Mouse (Mus musculus) liver, embryonic 11.5 days (tissue): ENCODE results near the gene Nrarp. TPM values are rescaled to one million over a fixed set of nuclear protein-coding genes. Genes with fewer than 3 reads are reported as not detected.

Experiments
- ATAC-seq: fragments of 200-750 bp; cut with Nextera tagmentation; replicated peaks from 2 replicates; pipeline ENCODE4 v1.8.0; 2017; ENCODE audit warnings: moderate number of reproducible peaks, mild to moderate bottlenecking, moderate TSS enrichment, moderate library complexity; ENCODE audit not compliant: low FRiP score
- DNase-seq: peaks from one replicate; pipeline ENCODE4 v3.0.0-alpha.2; 2017; ENCODE audit warnings: low spot score
- H3K27ac ChIP-seq: fragments of 300-500 bp; sonication (generic); 2 replicates; pipeline ENCODE4 v1.5.1; 2014; ENCODE audit warnings: mild to moderate bottlenecking, low read depth, low read length, control low read depth
- H3K27me3 ChIP-seq: fragments of 300-500 bp; sonication (generic); replicated peaks from 2 replicates; pipeline ENCODE4 v1.6.1; 2014; ENCODE audit warnings: low read length, mixed read lengths; ENCODE audit not compliant: control insufficient read depth, insufficient read depth
- H3K36me3 ChIP-seq: fragments of 300-500 bp; sonication (generic); 2 replicates; pipeline ENCODE4 v1.6.1; 2014; ENCODE audit warnings: mild to moderate bottlenecking, low read length, moderate library complexity, mixed read lengths; ENCODE audit not compliant: control insufficient read depth, insufficient read depth
- H3K4me1 ChIP-seq: fragments of 300-500 bp; sonication (generic); replicated peaks from 2 replicates; pipeline ENCODE4 v1.6.1; 2014; ENCODE audit warnings: low read length, mixed read lengths; ENCODE audit not compliant: control insufficient read depth, insufficient read depth
- H3K4me2 ChIP-seq: fragments of 300-500 bp; sonication (generic); 2 replicates; pipeline ENCODE4 v1.6.1; 2014; ENCODE audit warnings: mild to moderate bottlenecking, control low read depth, moderate library complexity
- H3K4me3 ChIP-seq: fragments of 300-500 bp; sonication (generic); 2 replicates; pipeline ENCODE4 v1.5.1; 2014; ENCODE audit warnings: low read depth, low read length, control low read depth
- H3K9ac ChIP-seq: fragments of 300-500 bp; sonication (generic); 2 replicates; pipeline ENCODE4 v1.6.1; 2014; ENCODE audit warnings: low read depth, low read length, control low read depth
- H3K9me3 ChIP-seq: fragments of 300-500 bp; sonication (generic); 2 replicates; pipeline ENCODE4 v1.6.1; 2016; ENCODE audit warnings: low read length, inconsistent platforms, mixed read lengths; ENCODE audit not compliant: control insufficient read depth
- WGBS: fragments of 180-500 bp; shearing (Covaris S2); extraction: QIAGEN DNeasy Blood & Tissue Kit; methylation state at CpG from one replicate; pipeline ENCODE4 v1.1.7; 2014; 5-methylcytosine and 5-hydroxymethylcytosine counted together
- polyA plus RNA-seq: library from polyadenylated mRNA; unstranded; fragments of >200 nt; fragmentation: Nextera tagmentation; extraction: Ambion mirVana; gene quantifications from 2 replicates; pipeline ENCODE4 v1.2.1, GENCODE M21; 2014

Gene Nrarp
- polyA plus RNA-seq, 1 experiment from 2014 or later, result 6.5 TPM

DNA sequence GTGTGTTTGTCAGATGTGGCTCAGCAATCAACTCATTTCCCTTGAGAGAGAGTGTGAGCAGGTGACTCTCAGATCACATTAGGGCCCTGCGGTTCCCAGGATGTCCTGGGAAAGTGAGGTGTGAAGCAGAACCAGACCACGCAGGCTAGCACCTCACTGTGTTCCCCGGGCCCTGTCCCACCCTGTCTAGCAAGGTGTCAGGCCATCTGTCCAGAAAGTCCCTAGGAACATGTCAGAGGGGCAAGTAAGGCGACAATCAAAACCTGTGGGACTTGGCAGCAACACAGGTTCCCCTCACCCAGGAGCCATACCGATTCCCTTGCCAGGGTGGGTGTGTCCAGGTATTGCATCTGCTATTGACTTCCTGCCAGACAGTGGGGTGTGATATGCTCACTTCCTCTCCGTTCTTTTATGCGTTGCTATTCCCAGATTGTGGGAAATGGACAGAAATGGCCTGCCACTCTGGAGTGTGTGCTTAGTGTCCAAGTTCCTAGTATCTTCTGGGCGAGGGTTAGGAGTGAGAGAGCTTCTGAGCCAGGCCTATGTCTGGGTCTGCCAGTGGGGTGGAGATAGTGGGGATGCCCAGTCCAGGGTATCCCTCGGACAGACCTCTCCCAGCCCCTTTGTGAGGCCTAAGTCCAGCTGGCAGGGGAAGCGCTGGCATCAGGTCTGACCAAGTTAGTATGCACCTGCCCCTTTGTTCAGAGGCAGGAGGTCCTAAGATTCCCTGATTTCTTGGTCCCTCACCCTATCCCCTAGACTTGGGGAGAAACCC is 10.0 kb upstream of the Nrarp start:
- no peaks in the 10 kb centered on the region for H3K9me3 ChIP-seq
- ATAC-seq (no peak), DNase-seq (no peak)
- H3K9ac ChIP-seq, result no peak overlapping the region
- peaks cover 57% of the 10 kb centered on the region for H3K4me1 ChIP-seq
- no peak overlapping the region for H3K4me3 ChIP-seq
- no peak overlapping the region for H3K27ac ChIP-seq
- no peaks in the 10 kb centered on the region for H3K27me3 ChIP-seq
- H3K4me2 ChIP-seq, result no peak overlapping the region
- H3K36me3 ChIP-seq, result no peaks in the 10 kb centered on the region
- WGBS, result 58% methylated on average over 10 of the region's 10 CpGs

DNA sequence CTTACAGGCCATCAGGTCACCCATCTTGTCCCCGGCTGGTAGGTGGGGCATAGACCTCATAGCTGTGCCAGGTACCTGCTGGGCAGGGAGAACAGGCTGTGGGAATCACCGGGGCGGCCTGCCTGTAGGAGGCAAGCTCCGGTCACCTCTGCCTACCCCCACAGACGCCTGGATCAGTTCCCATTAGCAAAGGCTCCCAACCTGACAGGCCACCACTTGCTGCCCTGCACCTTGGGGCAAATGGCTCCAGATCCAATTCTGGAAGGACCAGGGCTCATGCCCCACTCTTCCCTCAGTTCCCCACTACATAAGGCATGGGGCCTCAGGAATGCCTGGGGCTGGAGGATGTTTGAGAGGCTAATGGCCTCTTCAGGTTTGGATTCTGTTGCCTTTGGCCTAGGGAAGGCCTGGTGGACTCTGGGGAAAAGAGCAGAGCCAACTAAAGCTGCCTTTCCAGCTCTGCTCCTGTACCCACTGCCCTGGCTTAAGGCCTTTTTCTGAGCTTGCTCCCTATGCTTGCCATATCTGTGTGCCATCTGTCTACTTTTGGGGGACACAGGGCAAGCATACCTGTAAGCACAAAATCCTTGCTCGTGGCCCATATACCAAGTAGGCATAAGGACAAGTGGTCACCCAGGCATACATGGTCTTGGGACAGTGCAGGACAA is 9.3 kb upstream of the Nrarp start:
- Histone ChIP-seq H3K4me1 (peaks cover 64% of the 10 kb centered on the region), H3K4me2 (no peak overlapping the region), H3K27ac (no peak overlapping the region), H3K27me3 (no peaks in the 10 kb centered on the region; the same call in 1 of the 2 replicates), H3K36me3 (no peaks in the 10 kb centered on the region), H3K9ac (no peak overlapping the region), H3K4me3 (no peak overlapping the region), H3K9me3 (no peaks in the 10 kb centered on the region)
- no peak for DNase-seq
- no peak for ATAC-seq
- 82% methylated on average over 6 of the region's 6 CpGs for WGBS

DNA sequence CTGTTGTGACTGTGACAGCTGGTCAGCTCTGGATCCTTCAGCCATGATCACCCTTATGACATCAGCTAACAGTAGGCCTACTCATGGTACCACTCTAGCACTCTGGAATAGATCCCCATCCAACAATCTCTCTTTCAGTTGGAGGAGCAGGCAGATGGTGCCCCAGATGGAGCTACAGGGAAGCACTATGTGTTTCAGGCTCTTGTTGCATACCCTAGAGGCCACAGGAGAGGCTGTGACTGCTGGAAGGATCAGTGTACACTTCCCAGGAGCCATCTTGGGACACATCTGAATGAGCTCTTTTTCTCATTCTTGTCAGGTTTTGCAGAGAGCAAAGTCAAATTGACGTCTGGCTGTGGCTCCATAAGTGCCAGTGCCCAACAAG is 8.8 kb upstream of the Nrarp start:
- Histone ChIP-seq H3K27me3 (no peaks in the 10 kb centered on the region; the same call in 1 of the 2 replicates), H3K4me1 (peaks cover 65% of the 10 kb centered on the region), H3K9me3 (no peaks in the 10 kb centered on the region), H3K36me3 (no peaks in the 10 kb centered on the region), H3K27ac (no peak overlapping the region), H3K9ac (no peak overlapping the region), H3K4me2 (no peak overlapping the region), H3K4me3 (no peak overlapping the region)
- ATAC-seq (no peak), DNase-seq (no peak)
- 70% methylated on average over 1 of the region's 1 CpGs for WGBS

DNA sequence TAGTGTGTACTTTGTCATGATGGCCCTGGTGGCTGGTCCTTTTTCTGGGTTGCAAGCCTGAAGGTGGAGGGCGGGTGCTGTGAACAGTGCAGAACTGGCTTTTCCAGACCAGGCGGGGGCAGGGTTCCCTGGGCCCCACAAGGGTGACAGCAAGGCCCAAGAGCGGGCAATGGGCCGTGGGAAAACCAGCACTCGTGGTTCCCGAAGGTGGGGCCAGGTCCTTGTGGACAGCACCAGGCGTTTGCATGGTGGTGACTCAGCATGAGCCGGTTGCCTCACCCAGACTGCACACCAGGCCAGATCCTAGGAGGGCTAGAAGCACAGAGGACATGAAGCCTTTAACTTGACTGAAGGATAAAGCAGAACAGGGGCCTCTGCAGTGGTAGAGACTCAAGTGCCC is 7.9 kb upstream of the Nrarp start:
- H3K4me1 ChIP-seq, result peaks cover 67% of the 10 kb centered on the region

DNA sequence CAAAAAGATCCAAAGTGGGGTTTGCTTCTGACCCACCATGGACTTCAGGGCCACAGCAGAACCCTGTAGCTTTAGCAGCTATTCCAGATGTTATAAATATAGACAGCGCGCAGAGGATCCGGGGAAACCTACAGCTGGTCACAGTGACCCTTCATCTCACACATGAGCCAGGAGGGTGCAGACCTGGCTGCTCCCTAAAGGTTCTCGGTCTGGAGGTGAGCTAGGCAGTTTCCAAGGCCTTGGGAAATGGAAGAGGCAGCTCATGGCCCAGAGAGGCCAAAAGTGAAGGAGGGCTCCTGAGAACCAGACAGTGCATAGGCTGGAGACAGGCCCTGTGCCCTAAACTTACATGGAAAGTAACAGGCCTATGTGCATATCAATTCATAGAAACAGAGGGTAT is 6.7 kb upstream of the Nrarp start:
- Histone ChIP-seq H3K9me3 (no peaks in the 10 kb centered on the region), H3K9ac (no peak overlapping the region), H3K4me2 (no peak overlapping the region), H3K27ac (no peak overlapping the region), H3K36me3 (no peaks in the 10 kb centered on the region), H3K4me3 (no peak overlapping the region), H3K4me1 (peaks cover 69% of the 10 kb centered on the region), H3K27me3 (peaks cover 14% of the 10 kb centered on the region)
- DNase-seq (no peak), ATAC-seq (no peak)
- WGBS, result 92% methylated on average over 4 of the region's 4 CpGs

More for the DNA sequence above, 7.9 kb upstream of the Nrarp start:
- 49% methylated on average over 8 of the region's 8 CpGs for WGBS
- 0 out of 2 replicates have a peak overlapping the region, but pooled peaks have one; percentile 30 for H3K9ac ChIP-seq
- no peak overlapping the region for H3K27ac ChIP-seq
- no peaks in the 10 kb centered on the region for H3K9me3 ChIP-seq
- H3K4me3 ChIP-seq, result no peak overlapping the region
- peaks cover 7% of the 10 kb centered on the region for H3K27me3 ChIP-seq
- H3K36me3 ChIP-seq, result no peaks in the 10 kb centered on the region
- DNase-seq (no peak), ATAC-seq (no peak)
- H3K4me2 ChIP-seq, result no peak overlapping the region

DNA sequence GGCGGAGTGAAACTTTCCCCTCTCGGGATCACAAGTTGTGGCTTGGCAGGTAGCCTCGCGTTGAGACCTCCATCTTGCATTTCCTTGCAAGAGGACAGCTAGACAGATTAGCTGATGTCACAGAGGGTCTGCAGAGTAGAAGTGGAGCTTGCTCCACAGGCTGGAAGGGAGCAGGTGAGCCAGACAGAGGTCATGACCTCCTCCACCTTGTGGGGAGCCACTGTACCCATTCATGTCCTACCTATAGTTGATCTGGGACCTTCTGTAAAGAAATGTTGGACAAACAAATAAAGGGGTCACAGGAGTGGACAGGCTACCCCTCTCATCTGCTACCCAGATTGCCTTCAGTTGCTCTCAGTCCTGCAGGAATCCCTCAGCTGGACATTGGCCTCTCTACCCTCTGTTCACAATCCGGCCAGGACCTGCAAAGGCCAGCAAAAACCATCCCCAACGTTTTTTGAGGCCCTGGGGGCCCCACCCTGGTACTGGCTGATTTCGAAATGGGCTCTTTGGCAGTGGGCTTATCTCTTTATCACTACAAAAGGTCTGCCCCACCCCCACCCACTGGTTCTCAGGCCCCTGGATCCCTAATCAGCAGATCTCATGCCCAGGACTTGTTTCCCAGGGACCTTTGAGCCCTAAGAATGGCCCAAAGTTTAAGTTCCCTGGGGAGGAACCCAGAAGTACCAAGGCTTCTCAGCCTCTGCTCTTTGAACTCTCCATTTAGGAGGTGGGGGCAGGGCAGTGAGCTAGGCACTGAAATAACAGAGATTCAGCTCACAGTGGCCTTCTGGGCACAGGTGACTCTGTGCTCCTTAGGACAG is 5.5 kb upstream of the Nrarp start:
- DNase-seq (no peak), ATAC-seq (peak; percentile 55)
- Histone ChIP-seq H3K27ac (peak overlapping the region; percentile 36), H3K36me3 (no peaks in the 10 kb centered on the region), H3K4me3 (no peak overlapping the region), H3K9me3 (no peaks in the 10 kb centered on the region), H3K4me1 (peaks cover 64% of the 10 kb centered on the region), H3K4me2 (peak overlapping the region; percentile 48), H3K27me3 (peaks cover 26% of the 10 kb centered on the region), H3K9ac (peak overlapping the region; percentile 13)
- WGBS, result 45% methylated on average over 7 of the region's 7 CpGs

DNA sequence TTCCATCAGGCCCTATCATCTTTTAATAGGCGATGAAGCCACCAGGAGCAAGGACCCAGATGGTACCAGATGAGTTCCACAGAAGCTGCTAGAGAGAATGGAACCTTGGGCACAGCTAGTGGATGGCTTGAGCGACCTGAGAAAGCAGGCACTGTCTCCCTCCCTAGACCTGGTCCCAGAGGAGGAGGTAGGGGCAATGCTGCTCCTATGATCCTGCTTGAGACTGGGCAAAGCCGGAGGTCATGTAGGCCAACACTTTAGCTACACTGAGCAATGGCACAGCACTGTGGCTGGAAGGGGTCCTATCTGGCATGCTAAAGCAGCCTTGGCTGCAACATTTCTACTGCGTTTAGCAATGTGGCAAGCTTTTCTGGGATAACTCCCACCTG is 4.9 kb upstream of the Nrarp start:
- no peak overlapping the region for H3K9ac ChIP-seq

DNA sequence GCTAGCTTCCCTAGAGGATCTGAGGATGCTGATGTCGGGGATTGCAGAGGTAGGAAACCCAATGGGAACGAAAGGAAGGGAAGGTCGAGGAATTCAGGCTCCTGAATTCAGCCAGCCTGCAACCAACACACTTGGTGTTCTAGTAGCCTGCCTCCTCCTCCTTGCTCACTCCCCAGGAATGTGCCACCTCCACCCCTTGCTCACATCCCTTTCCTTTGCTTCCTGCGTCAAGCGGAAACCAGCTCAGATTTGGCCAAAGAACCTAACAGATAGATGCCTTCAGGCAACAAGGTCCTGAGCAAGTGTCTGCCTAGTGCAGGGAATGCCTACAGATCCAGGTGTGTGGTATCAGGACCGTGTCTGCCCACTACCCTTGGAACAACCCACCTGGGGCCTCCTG is 4.0 kb upstream of the Nrarp start:
- no peaks in the 10 kb centered on the region for H3K36me3 ChIP-seq
- no peak for ATAC-seq
- H3K4me1 ChIP-seq, result peaks cover 62% of the 10 kb centered on the region
- H3K27me3 ChIP-seq, result peaks cover 38% of the 10 kb centered on the region
- H3K9ac ChIP-seq, result no peak overlapping the region
- 51% methylated on average over 6 of the region's 6 CpGs for WGBS
- no peaks in the 10 kb centered on the region for H3K9me3 ChIP-seq
- H3K4me3 ChIP-seq, result no peak overlapping the region
- no peak overlapping the region for H3K4me2 ChIP-seq
- no peak overlapping the region for H3K27ac ChIP-seq
- no peak for DNase-seq

More for the DNA sequence above, 4.9 kb upstream of the Nrarp start:
- no peak overlapping the region; the same call in 1 of the 2 replicates for H3K27ac ChIP-seq
- no peak overlapping the region for H3K4me3 ChIP-seq
- H3K36me3 ChIP-seq, result no peaks in the 10 kb centered on the region
- DNase-seq, result no peak
- WGBS, result 66% methylated on average over 4 of the region's 4 CpGs
- peaks cover 29% of the 10 kb centered on the region for H3K27me3 ChIP-seq
- no peaks in the 10 kb centered on the region for H3K9me3 ChIP-seq
- H3K4me2 ChIP-seq, result no peak overlapping the region
- ATAC-seq, result no peak
- H3K4me1 ChIP-seq, result peaks cover 63% of the 10 kb centered on the region
